Mouse (Mus musculus) hindbrain, postnatal 0 days (tissue): ENCODE results near the gene Map7d1. TPM values are rescaled to one million over a fixed set of nuclear protein-coding genes. Genes with fewer than 3 reads are reported as not detected.

Source experiments
- ATAC-seq: fragments of 200-750 bp; cut with Nextera tagmentation; 2 replicates; pipeline ENCODE4 v1.8.0; 2017; ENCODE audit warnings: mild to moderate bottlenecking, moderate TSS enrichment, moderate library complexity
- DNase-seq: peaks from one replicate; pipeline ENCODE4 v3.0.0-alpha.2; 2015; ENCODE audit warnings: low spot score
- H3K27ac ChIP-seq: fragments of 300-500 bp; sonication (generic); 2 replicates; pipeline ENCODE4 v1.5.1; 2014; ENCODE audit warnings: mild to moderate bottlenecking
- H3K27me3 ChIP-seq: fragments of 300-500 bp; sonication (generic); 2 replicates; pipeline ENCODE4 v1.6.1; 2014; ENCODE audit warnings: low read length, mixed read lengths; ENCODE audit not compliant: insufficient read depth
- H3K36me3 ChIP-seq: fragments of 300-500 bp; sonication (generic); 2 replicates; pipeline ENCODE4 v1.6.1; 2014; ENCODE audit warnings: low read length, mixed read lengths; ENCODE audit not compliant: insufficient read depth
- H3K4me1 ChIP-seq: fragments of 300-500 bp; sonication (generic); 2 replicates; pipeline ENCODE4 v1.6.1; 2014; ENCODE audit warnings: antibody characterized with exemption, low read length, mixed read lengths; ENCODE audit not compliant: insufficient read depth
- H3K4me2 ChIP-seq: fragments of 300-500 bp; sonication (generic); 2 replicates; pipeline ENCODE4 v1.6.1; 2014; ENCODE audit warnings: low read depth, mild to moderate bottlenecking, low read length, moderate library complexity, mixed read lengths
- H3K4me3 ChIP-seq: fragments of 300-500 bp; sonication (generic); 2 replicates; pipeline ENCODE4 v1.5.1; 2014; ENCODE audit warnings: low read length
- H3K9ac ChIP-seq: fragments of 300-500 bp; sonication (generic); replicated peaks from 2 replicates; pipeline ENCODE4 v1.6.1; 2014; ENCODE audit warnings: mild to moderate bottlenecking, low read length, moderate library complexity, mixed read lengths
- H3K9me3 ChIP-seq: fragments of 300-500 bp; sonication (generic); 2 replicates; pipeline ENCODE4 v1.6.1; 2016; ENCODE audit warnings: low read length, mixed read lengths
- CTCF ChIP-seq: IDR thresholded peaks from 2 replicates; pipeline ENCODE4 v1.5.1; 2016; ENCODE audit warnings: antibody characterized with exemption, control low read depth, low read depth
- WGBS: fragments of 180-500 bp; shearing (Covaris S2); extraction: QIAGEN DNeasy Blood & Tissue Kit; methylation state at CpG from one replicate; pipeline ENCODE4 v1.1.7; 2014; 5-methylcytosine and 5-hydroxymethylcytosine counted together
- polyA plus RNA-seq: library from polyadenylated mRNA; unstranded; fragments of >200 nt; fragmentation: Nextera tagmentation; extraction: Ambion mirVana; gene quantifications from 2 replicates; pipeline ENCODE4 v1.2.1, GENCODE M21; 2015
- total RNA-seq: library from RNA; depleted of rRNA; stranded (reverse); fragments of >200 nt; gene quantifications from 2 replicates; pipeline ENCODE4 v1.2.3, GENCODE M21; 2014

The Map7d1 gene
- total and polyA plus RNA-seq, 2 experiments from 2014 or later, result 54.6 to 106 TPM

DNA sequence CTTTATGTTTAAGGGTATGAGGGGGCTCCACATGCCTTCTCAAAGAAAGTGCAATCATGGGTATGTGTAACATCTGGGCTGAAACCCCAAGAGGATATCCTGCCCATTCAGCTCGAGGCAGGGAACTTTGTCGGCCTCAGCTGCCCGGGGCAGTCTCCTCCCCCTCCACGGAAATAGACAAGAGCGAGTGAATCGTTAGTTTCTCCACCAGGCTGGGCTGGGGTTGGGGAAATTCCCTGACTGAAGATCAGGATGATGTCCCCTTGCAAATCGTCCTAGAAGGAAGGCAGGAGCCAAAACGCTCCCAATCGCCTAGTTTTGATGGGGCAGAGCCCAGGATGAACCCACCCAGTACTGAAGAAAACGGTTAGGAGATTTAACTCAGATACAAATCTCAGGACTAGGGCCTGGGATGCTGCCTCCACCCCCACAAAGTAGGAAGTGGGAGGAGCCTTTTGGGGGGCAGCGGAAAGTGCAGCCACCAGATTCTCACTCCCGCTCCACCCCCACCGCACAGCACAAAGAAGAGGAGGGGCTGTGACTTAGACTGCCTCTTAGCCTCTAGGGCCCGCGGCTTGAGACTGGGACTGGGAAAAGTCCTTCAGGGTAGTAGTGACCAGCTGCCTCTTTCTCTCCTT is 3.5 kb upstream of the Map7d1 start:
- H3K4me2 ChIP-seq, result peak overlapping the region; percentile 25; the same call in 1 of the 2 replicates
- H3K9ac ChIP-seq, result peak overlapping the region; percentile 29; the same call in 1 of the 2 replicates
- H3K4me3 ChIP-seq, result no peak overlapping the region
- peaks cover 19% of the 10 kb centered on the region for H3K4me1 ChIP-seq
- WGBS, result 3% methylated on average over 15 of the region's 15 CpGs
- no peaks in the 10 kb centered on the region for H3K9me3 ChIP-seq
- TF ChIP-seq CTCF, result no peak
- H3K27ac ChIP-seq, result peak overlapping the region; percentile 52; the same call in 1 of the 2 replicates
- peak; percentile 45 for DNase-seq
- ATAC-seq, result no peak
- no peaks in the 10 kb centered on the region for H3K27me3 ChIP-seq
- H3K36me3 ChIP-seq, result no peaks in the 10 kb centered on the region

- Histone ChIP-seq H3K27me3 (no peaks in the 10 kb centered on the region), H3K36me3 (no peaks in the 10 kb centered on the region), H3K4me1 (peaks cover 25% of the 10 kb centered on the region), H3K4me3 (no peak overlapping the region), H3K4me2 (no peak overlapping the region), H3K27ac (peak overlapping the region; percentile 52; the same call in 1 of the 2 replicates), H3K9ac (no peak overlapping the region), H3K9me3 (no peaks in the 10 kb centered on the region)
- WGBS, result 30% methylated on average over 3 of the region's 3 CpGs
- TF ChIP-seq CTCF, result 0 out of 2 replicates have a peak, but pooled peaks have one; percentile 12
- ATAC-seq (no peak), DNase-seq (peak; percentile 24)
Measured at GRCm38 (mm10) chr4:126259063-126259462, 2.9 kb upstream of the Map7d1 start.

DNA sequence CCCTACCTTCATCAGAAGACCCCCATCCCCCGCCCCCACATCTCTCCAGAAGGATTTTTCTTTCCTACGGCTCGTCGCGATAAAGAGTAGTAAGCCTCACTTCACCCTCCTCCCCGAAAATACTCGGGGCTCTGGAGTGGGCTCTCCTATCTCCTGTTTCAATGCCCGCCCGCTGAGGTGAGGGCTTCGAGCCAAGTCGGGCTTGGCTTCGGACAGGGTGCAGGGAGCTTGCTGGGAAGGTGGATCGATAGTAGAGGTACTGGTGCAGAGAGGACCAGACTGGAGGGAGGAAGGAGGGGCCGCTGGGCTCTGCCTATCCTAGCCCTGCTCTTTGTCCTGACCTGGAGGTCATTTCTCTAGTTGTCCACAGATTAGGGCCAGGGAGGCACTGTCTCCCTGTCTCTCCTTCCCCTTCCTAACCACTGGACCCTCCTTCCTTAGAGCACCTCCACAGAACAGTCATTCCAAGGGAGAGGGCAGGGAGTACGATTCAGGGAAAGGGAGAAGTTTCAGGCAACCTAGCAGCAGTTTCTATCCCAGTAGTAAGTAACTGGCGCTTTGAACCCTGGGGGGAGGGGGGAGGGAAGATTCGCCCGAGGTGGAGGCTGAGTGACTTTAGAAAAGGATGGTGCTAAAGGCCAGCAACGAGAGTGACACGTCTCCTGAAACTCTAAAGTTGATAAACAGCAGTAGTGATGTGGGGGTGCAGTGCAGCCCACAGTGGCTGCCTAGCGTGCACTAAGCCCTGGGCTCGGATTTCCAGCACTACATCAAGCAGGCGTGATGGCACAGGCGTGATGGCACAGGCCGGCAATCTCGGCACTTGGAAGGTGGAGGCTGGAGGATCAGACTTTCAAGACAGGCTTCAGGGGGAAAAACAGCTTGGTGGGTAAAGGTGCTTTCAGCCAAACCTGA is 1.1 kb upstream of the Map7d1 start:
- H3K4me2 ChIP-seq, result peak overlapping the region; percentile 81
- no peaks in the 10 kb centered on the region for H3K27me3 ChIP-seq
- no peak for DNase-seq
- no peak for TF ChIP-seq CTCF
- no peaks in the 10 kb centered on the region for H3K9me3 ChIP-seq
- H3K4me1 ChIP-seq, result peaks cover 31% of the 10 kb centered on the region
- peak overlapping the region; percentile 99 for H3K9ac ChIP-seq
- H3K36me3 ChIP-seq, result no peaks in the 10 kb centered on the region
- H3K4me3 ChIP-seq, result peak overlapping the region; percentile 99
- no peak for ATAC-seq
- H3K27ac ChIP-seq, result peak overlapping the region; percentile 98
- 5% methylated on average over 26 of the region's 26 CpGs for WGBS

DNA sequence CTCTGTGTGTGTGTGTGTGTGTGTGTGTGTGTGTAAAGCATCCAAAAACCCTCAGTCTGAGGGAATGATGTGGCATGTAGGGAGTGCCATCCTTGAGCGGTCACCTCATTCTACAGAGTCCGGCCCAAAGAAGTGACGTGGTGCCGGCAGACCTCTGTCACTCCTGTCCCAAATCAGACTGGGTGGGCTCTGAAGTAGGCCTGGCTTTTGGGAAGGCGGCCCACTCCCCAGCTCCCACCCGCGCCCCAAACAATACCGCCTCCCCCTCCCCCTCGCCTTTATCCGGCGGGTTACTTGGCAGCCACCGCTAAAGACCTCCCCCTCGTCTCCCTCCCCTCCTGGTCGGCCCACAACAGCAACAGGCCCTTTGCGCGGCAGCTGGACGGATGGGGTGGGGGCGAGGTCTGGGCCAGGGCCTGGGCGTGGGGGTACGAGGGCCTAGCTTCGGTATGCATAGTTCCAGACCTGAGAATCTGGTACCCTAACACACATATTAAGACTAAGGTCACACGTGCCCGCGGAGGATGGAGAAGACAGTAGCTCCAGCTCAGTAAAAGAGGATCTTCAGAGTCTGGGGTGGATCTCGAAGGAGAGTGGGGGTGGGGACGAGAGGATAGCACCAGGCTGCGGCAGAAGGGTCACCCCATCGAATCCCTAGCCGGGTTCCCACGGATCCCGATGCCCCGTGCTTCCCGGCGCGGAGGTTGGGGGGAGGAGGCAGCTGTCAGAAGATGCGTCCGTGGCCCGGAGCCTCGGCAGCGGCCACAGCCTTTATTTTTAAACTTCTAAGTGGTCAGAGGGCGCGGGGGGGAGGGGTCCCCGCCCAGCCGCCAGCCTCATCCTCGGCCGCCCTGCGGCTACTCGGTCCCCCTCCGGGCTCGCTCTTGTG is 786 bp downstream of the Map7d1 start:
- under 1% methylated on average over 46 of the region's 50 CpGs for WGBS
- no peak for TF ChIP-seq CTCF
- Histone ChIP-seq H3K4me3 (peak overlapping the region; percentile 99), H3K4me1 (peaks cover 42% of the 10 kb centered on the region), H3K9ac (peak overlapping the region; percentile 99), H3K4me2 (peak overlapping the region; percentile 81), H3K9me3 (no peaks in the 10 kb centered on the region), H3K36me3 (no peaks in the 10 kb centered on the region), H3K27ac (peak overlapping the region; percentile 98), H3K27me3 (no peaks in the 10 kb centered on the region)
- ATAC-seq, result peak; percentile 34
- DNase-seq, result peak; percentile 72

GRCm38 (mm10) chr4:126254315-126255112 is 1.6 kb downstream of the Map7d1 start:
- peak; percentile 74 for DNase-seq
- H3K4me1 ChIP-seq, result peaks cover 37% of the 10 kb centered on the region
- peak overlapping the region; percentile 81 for H3K4me2 ChIP-seq
- peak overlapping the region; percentile 98 for H3K27ac ChIP-seq
- WGBS, result 14% methylated on average over 9 of the region's 9 CpGs
- TF ChIP-seq CTCF, result no peak
- H3K9me3 ChIP-seq, result no peaks in the 10 kb centered on the region
- no peaks in the 10 kb centered on the region for H3K27me3 ChIP-seq
- H3K4me3 ChIP-seq, result peak overlapping the region; percentile 99
- peak; percentile 0; the same call in 1 of the 2 replicates for ATAC-seq
- peak overlapping the region; percentile 99 for H3K9ac ChIP-seq
- no peaks in the 10 kb centered on the region for H3K36me3 ChIP-seq
